Comparison of ENCODE assay signal across 13 mouse cellular contexts in the genomic region with DNA sequence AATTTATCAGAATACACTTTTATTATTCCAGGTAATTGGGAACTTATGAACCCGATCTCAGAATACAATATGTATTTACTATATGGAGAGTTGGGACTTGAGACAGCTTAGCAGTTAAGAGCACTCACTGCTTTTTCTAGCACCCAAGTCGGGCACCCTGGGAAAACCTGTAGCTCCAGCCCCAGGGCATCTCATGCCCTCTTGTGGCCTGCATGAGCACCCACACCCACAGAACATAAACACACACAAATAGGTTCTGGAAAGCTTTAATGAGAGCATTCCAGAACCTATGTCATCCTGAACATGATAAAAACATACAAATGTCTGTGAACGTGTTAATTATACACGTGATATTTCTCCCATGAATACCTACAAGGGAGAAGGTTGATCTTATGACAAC. TPM values are rescaled to one million over a fixed set of nuclear protein-coding genes. Genes with fewer than 3 reads are reported as not detected.
DNase-seq lines count a peak whose midpoint lies in the region; ATAC-seq and TF ChIP-seq lines count a peak whose summit lies in the region.
"Had no signal": no experiment of that assay in that cellular context is flagged by ENCODE, and none has a peak within 500 bp of the region (broad histone marks: within the 10 kb centered on the region; RNA-seq: fewer than 3 reads in every experiment).

No protein-coding gene starts in this region.

- no peak overlapping the region for H3K27ac ChIP-seq in kidney, postnatal 0 days
- H3K27ac ChIP-seq in kidney, embryonic 15.5 days, result no peak overlapping the region
- H3K27ac ChIP-seq: embryonic facial prominence, embryonic 13.5 days; forebrain, embryonic 13.5 days; lung, embryonic 15.5 days; midbrain, embryonic 15.5 days had no signal

- no peaks in the 10 kb centered on the region for H3K4me1 ChIP-seq in kidney, postnatal 0 days (replicated peaks; ENCODE audit: insufficient read depth, low read length)
- H3K4me1 ChIP-seq in kidney, embryonic 15.5 days, result peaks cover 6% of the 10 kb centered on the region
- H3K4me1 ChIP-seq in E14TG2a.4 (replicated peaks; ENCODE audit: low read depth, low read length), result peaks cover 5% of the 10 kb centered on the region
- H3K4me1 ChIP-seq: midbrain, embryonic 15.5 days had no signal

- DNase-seq in kidney, postnatal 0 days (ENCODE audit: low spot score), result no peak
- DNase-seq in 416B (ENCODE audit: low read depth), result peak; percentile 38
- DNase-seq in cerebellum, adult 11 months, result no peak
- DNase-seq in adrenal gland, postnatal 14 days, result no peak
- DNase-seq in neural tube, embryonic 10.5 days (ENCODE audit: extremely low spot score, low spot score), result no peak
- DNase-seq: cerebellum, postnatal 36 days had no signal

- H3K27me3 ChIP-seq in kidney, postnatal 0 days (ENCODE audit: insufficient read depth, low read length), result no peaks in the 10 kb centered on the region
- no peaks in the 10 kb centered on the region for H3K27me3 ChIP-seq in kidney, embryonic 15.5 days
- no peaks in the 10 kb centered on the region for H3K27me3 ChIP-seq in E14TG2a.4 (ENCODE audit: insufficient read depth, low read length)
- H3K27me3 ChIP-seq: embryonic facial prominence, embryonic 13.5 days; forebrain, embryonic 13.5 days; lung, embryonic 15.5 days; midbrain, embryonic 15.5 days had no signal

- H3K36me3 ChIP-seq in kidney, postnatal 0 days (ENCODE audit: insufficient read depth, low read length), result no peaks in the 10 kb centered on the region
- H3K36me3 ChIP-seq in kidney, embryonic 15.5 days, result no peaks in the 10 kb centered on the region
- H3K36me3 ChIP-seq in E14TG2a.4 (ENCODE audit: insufficient read depth, low read length), result no peaks in the 10 kb centered on the region
- H3K36me3 ChIP-seq: embryonic facial prominence, embryonic 13.5 days; lung, embryonic 15.5 days; midbrain, embryonic 15.5 days had no signal

- 86% methylated on average over 4 of the region's 4 CpGs for WGBS in kidney, postnatal 0 days
- 84% methylated on average over 4 of the region's 4 CpGs for WGBS in kidney, embryonic 15.5 days

- H3K9ac ChIP-seq in kidney, postnatal 0 days (ENCODE audit: low read depth, low read length), result no peak overlapping the region
- H3K9ac ChIP-seq in kidney, embryonic 15.5 days, result no peak overlapping the region
- H3K9ac ChIP-seq: embryonic facial prominence, embryonic 13.5 days; forebrain, embryonic 13.5 days; lung, embryonic 15.5 days; midbrain, embryonic 15.5 days had no signal

- no peak overlapping the region for H3K4me3 ChIP-seq in kidney, postnatal 0 days (replicated peaks; ENCODE audit: low read depth, low read length)
- no peak overlapping the region for H3K4me3 ChIP-seq in kidney, embryonic 15.5 days (replicated peaks)
- no peak overlapping the region for H3K4me3 ChIP-seq in E14TG2a.4 (replicated peaks; ENCODE audit: low read length)
- H3K4me3 ChIP-seq: embryonic facial prominence, embryonic 13.5 days; forebrain, embryonic 13.5 days; lung, embryonic 15.5 days; midbrain, embryonic 15.5 days had no signal

- TF ChIP-seq CTCF in kidney, postnatal 0 days (IDR thresholded peaks at IDR 0.05; ENCODE audit: low read depth), result peak; percentile 29; the same call in 1 of the 2 replicates
- TF ChIP-seq CTCF in E14TG2a.4 (conservative IDR thresholded peaks at IDR 0.05; ENCODE audit: low read length), result peak; percentile 33

- H3K4me2 ChIP-seq in kidney, postnatal 0 days (ENCODE audit: low read length), result no peak overlapping the region
- no peak overlapping the region for H3K4me2 ChIP-seq in kidney, embryonic 15.5 days
- H3K4me2 ChIP-seq: embryonic facial prominence, embryonic 13.5 days; forebrain, embryonic 13.5 days; lung, embryonic 15.5 days; midbrain, embryonic 15.5 days had no signal

- no peak for ATAC-seq in kidney, postnatal 0 days (replicated peaks; ENCODE audit: low FRiP score, low read depth)
- no peak for ATAC-seq in kidney, embryonic 15.5 days (replicated peaks; ENCODE audit: low FRiP score)
- peak; percentile 42; the same call in 1 of the 2 replicates for ATAC-seq in granulocyte monocyte progenitor cell, adult 5-6 weeks (replicated peaks; ENCODE audit: poor library complexity, severe bottlenecking)
- ATAC-seq: forebrain, embryonic 13.5 days; midbrain, embryonic 15.5 days had no signal

- H3K9me3 ChIP-seq in kidney, postnatal 0 days (replicated peaks; ENCODE audit: low read length), result no peaks in the 10 kb centered on the region
- H3K9me3 ChIP-seq in kidney, embryonic 15.5 days (replicated peaks), result no peaks in the 10 kb centered on the region
- no peaks in the 10 kb centered on the region for H3K9me3 ChIP-seq in E14TG2a.4 (ENCODE audit: low read length)
- H3K9me3 ChIP-seq: embryonic facial prominence, embryonic 13.5 days; forebrain, embryonic 13.5 days; lung, embryonic 15.5 days; midbrain, embryonic 15.5 days had no signal

RNA-seq across cellular contexts. Expression of a gene that starts 13.1 kb away (rescaled TPM):
- polyA plus RNA-seq in kidney, postnatal 0 days (2015; fragmentation: Nextera tagmentation; extraction: Ambion mirVana), result 9.9 and 13.2 TPM in 2 replicates
- polyA plus RNA-seq in kidney, embryonic 15.5 days (2015; fragmentation: Nextera tagmentation; extraction: Ambion mirVana), result 8.5 and 10.3 TPM in 2 replicates
- total RNA-seq in granulocyte monocyte progenitor cell, adult 5-6 weeks (2014; fragmentation: Nextera tagmentation), result 0.60 and 0.84 TPM in 2 replicates
- total RNA-seq in granulocyte monocyte progenitor cell, adult 5-6 weeks (2017), result 0.36 and 0.52 TPM in 2 replicates
- total RNA-seq in adrenal gland, postnatal 14 days (2021), result 37.0 and 40.0 TPM in 2 replicates

Comparison
In these comparisons a context has a peak if more than half of its experiments do, and no peak if none do; other contexts are left out.
1. RNA of a gene that starts 13.1 kb away (total RNA-seq): 37.0 to 40.0 TPM in adrenal gland, postnatal 14 days; 0.36 to 0.84 TPM in granulocyte monocyte progenitor cell, adult 5-6 weeks; every median in the first group is over 10 times any median in the second.